Mouse (Mus musculus): ENCODE data around the gene Atf3. TPM values are rescaled to one million over a fixed set of nuclear protein-coding genes. Genes with fewer than 3 reads are reported as not detected.
A peak's percentile ranks its signal among the peaks of the same experiment; 100 is the strongest.

The Atf3 gene
- polyA plus RNA-seq, 1 experiment: 59.6 TPM

GRCm38 (mm10) chr1:191179846-191180245, 38.0 kb downstream of the Atf3 start:
- Histone ChIP-seq H3K36me3 (ENCODE audit: control insufficient read depth, insufficient read depth) (peaks cover 29% of the 10 kb centered on the region), H3K79me2 (ENCODE audit: control insufficient read depth, insufficient read depth) (peaks cover 38% of the 10 kb centered on the region), H3K4me3 (peak overlapping the region; percentile 98), H3K4me2 (ENCODE audit: low read depth) (peak overlapping the region; percentile 86), H3ac (ENCODE audit: control insufficient read depth, insufficient read length) (no peak overlapping the region), H3K27me3 (ENCODE audit: control insufficient read depth, insufficient read depth, insufficient read length) (peaks cover 8% of the 10 kb centered on the region)
- TF ChIP-seq E2F4 (IDR thresholded peaks at IDR 0.05; ENCODE audit: insufficient read depth) (no peak), POLR2A (IDR thresholded peaks at IDR 0.05; ENCODE audit: insufficient read length, low read depth) (no peak), MYOG (IDR thresholded peaks at IDR 0.05; ENCODE audit: control insufficient read depth in 1 of 3, insufficient read depth in 1 of 3, insufficient read length in 2 of 3, low read depth in 2 of 3) (no peak), USF1 (IDR thresholded peaks at IDR 0.05; ENCODE audit: low read depth) (no peak)

- Histone ChIP-seq H3K36me3 (ENCODE audit: control insufficient read depth, insufficient read depth) (peaks cover 39% of the 10 kb centered on the region), H3K4me3 (no peak overlapping the region), H3K79me2 (ENCODE audit: control insufficient read depth, insufficient read depth) (peaks cover 38% of the 10 kb centered on the region), H3K27me3 (ENCODE audit: control insufficient read depth, insufficient read depth, insufficient read length) (no peaks in the 10 kb centered on the region), H3ac (ENCODE audit: control insufficient read depth, insufficient read length) (no peak overlapping the region), H3K4me2 (ENCODE audit: low read depth) (peak overlapping the region; percentile 15)
- no peak for TF ChIP-seq TCF3 (IDR thresholded peaks at IDR 0.05; ENCODE audit: insufficient read length, low read depth)
- no peak for TF ChIP-seq POLR2AphosphoS2 (IDR thresholded peaks at IDR 0.05; ENCODE audit: insufficient read length, low read depth)
Measured at GRCm38 (mm10) chr1:191178511-191179188, 39.2 kb downstream of the Atf3 start.

- no peak for TF ChIP-seq POLR2AphosphoS2 (IDR thresholded peaks at IDR 0.05; ENCODE audit: insufficient read length, low read depth)
- no peak for TF ChIP-seq REST (IDR thresholded peaks at IDR 0.05; ENCODE audit: insufficient read depth, insufficient read length)
- no peak for TF ChIP-seq MAX (IDR thresholded peaks at IDR 0.05; ENCODE audit: low read depth)
- no peak for TF ChIP-seq TCF3 (IDR thresholded peaks at IDR 0.05; ENCODE audit: insufficient read length, low read depth)
- TF ChIP-seq POLR2A (IDR thresholded peaks at IDR 0.05; ENCODE audit: insufficient read length, low read depth): peak; percentile 33
- no peak for TF ChIP-seq USF1 (IDR thresholded peaks at IDR 0.05; ENCODE audit: low read depth)
- no peak for TF ChIP-seq SRF (IDR thresholded peaks at IDR 0.05; ENCODE audit: control insufficient read depth, insufficient read length, low read depth)
Measured at GRCm38 (mm10) chr1:191176887-191177286, 41.0 kb downstream of the Atf3 start.

GRCm38 (mm10) chr1:191172487-191172886, 45.4 kb downstream of the Atf3 start:
- H3K36me3 ChIP-seq (ENCODE audit: control insufficient read depth, insufficient read depth): peaks cover 82% of the 10 kb centered on the region
- H3K27me3 ChIP-seq (ENCODE audit: control insufficient read depth, insufficient read depth, insufficient read length): no peaks in the 10 kb centered on the region
- H3ac ChIP-seq (ENCODE audit: control insufficient read depth, insufficient read length): no peak overlapping the region
- peaks cover under 1% of the 10 kb centered on the region for H3K79me2 ChIP-seq (ENCODE audit: control insufficient read depth, insufficient read depth)
- no peak overlapping the region for H3K4me3 ChIP-seq
- TF ChIP-seq CEBPB (IDR thresholded peaks at IDR 0.05; ENCODE audit: insufficient read depth, poor library complexity, severe bottlenecking): no peak
- no peak for TF ChIP-seq POLR2AphosphoS2 (IDR thresholded peaks at IDR 0.05; ENCODE audit: insufficient read length, low read depth)
- no peak for TF ChIP-seq TCF12 (IDR thresholded peaks at IDR 0.05; ENCODE audit: insufficient read depth, poor library complexity, severe bottlenecking)
- TF ChIP-seq MYOD1 (IDR thresholded peaks at IDR 0.05; ENCODE audit: control insufficient read depth in 1 of 3, insufficient read length in 2 of 3, low read depth in 2 of 3): no peak
- no peak for TF ChIP-seq TCF3 (IDR thresholded peaks at IDR 0.05; ENCODE audit: insufficient read length, low read depth)
- TF ChIP-seq USF1 (IDR thresholded peaks at IDR 0.05; ENCODE audit: low read depth): no peak
- TF ChIP-seq REST (IDR thresholded peaks at IDR 0.05; ENCODE audit: insufficient read depth, insufficient read length): no peak
- no peak for TF ChIP-seq SRF (IDR thresholded peaks at IDR 0.05; ENCODE audit: control insufficient read depth, insufficient read length, low read depth)
- no peak for TF ChIP-seq POLR2A (IDR thresholded peaks at IDR 0.05; ENCODE audit: insufficient read length, low read depth)
- no peak for TF ChIP-seq MYOG (IDR thresholded peaks at IDR 0.05; ENCODE audit: control insufficient read depth in 1 of 3, insufficient read depth in 1 of 3, insufficient read length in 2 of 3, low read depth in 2 of 3)
- no peak for TF ChIP-seq E2F4 (IDR thresholded peaks at IDR 0.05; ENCODE audit: insufficient read depth)
- TF ChIP-seq MAX (IDR thresholded peaks at IDR 0.05; ENCODE audit: low read depth): no peak
- H3K4me2 ChIP-seq (ENCODE audit: low read depth): no peak overlapping the region

More at GRCm38 (mm10) chr1:191176887-191177286, 41.0 kb downstream of the Atf3 start:
- Histone ChIP-seq H3K36me3 (ENCODE audit: control insufficient read depth, insufficient read depth) (peaks cover 55% of the 10 kb centered on the region), H3K27me3 (ENCODE audit: control insufficient read depth, insufficient read depth, insufficient read length) (no peaks in the 10 kb centered on the region), H3K79me2 (ENCODE audit: control insufficient read depth, insufficient read depth) (peaks cover 35% of the 10 kb centered on the region), H3K4me3 (no peak overlapping the region), H3K4me2 (ENCODE audit: low read depth) (no peak overlapping the region), H3ac (ENCODE audit: control insufficient read depth, insufficient read length) (no peak overlapping the region)

- H3K4me3 ChIP-seq: no peak overlapping the region
- TF ChIP-seq MYOG (IDR thresholded peaks at IDR 0.05; ENCODE audit: control insufficient read depth in 1 of 3, insufficient read depth in 1 of 3, insufficient read length in 2 of 3, low read depth in 2 of 3): peak in 1 of 3 experiments; percentile 73
- TF ChIP-seq SRF (IDR thresholded peaks at IDR 0.05; ENCODE audit: control insufficient read depth, insufficient read length, low read depth): no peak
- TF ChIP-seq MAX (IDR thresholded peaks at IDR 0.05; ENCODE audit: low read depth): no peak
- TF ChIP-seq USF1 (IDR thresholded peaks at IDR 0.05; ENCODE audit: low read depth): no peak
- no peak for TF ChIP-seq REST (IDR thresholded peaks at IDR 0.05; ENCODE audit: insufficient read depth, insufficient read length)
- TF ChIP-seq MYOD1 (IDR thresholded peaks at IDR 0.05; ENCODE audit: control insufficient read depth in 1 of 3, insufficient read length in 2 of 3, low read depth in 2 of 3): peak in 2 of 3 experiments; percentile 33 to 49
- TF ChIP-seq TCF3 (IDR thresholded peaks at IDR 0.05; ENCODE audit: insufficient read length, low read depth): no peak
- no peak for TF ChIP-seq E2F4 (IDR thresholded peaks at IDR 0.05; ENCODE audit: insufficient read depth)
- TF ChIP-seq CEBPB (IDR thresholded peaks at IDR 0.05; ENCODE audit: insufficient read depth, poor library complexity, severe bottlenecking): no peak
- TF ChIP-seq POLR2A (IDR thresholded peaks at IDR 0.05; ENCODE audit: insufficient read length, low read depth): no peak
- H3K27me3 ChIP-seq (ENCODE audit: control insufficient read depth, insufficient read depth, insufficient read length): no peaks in the 10 kb centered on the region
- no peaks in the 10 kb centered on the region for H3K79me2 ChIP-seq (ENCODE audit: control insufficient read depth, insufficient read depth)
- no peak overlapping the region for H3ac ChIP-seq (ENCODE audit: control insufficient read depth, insufficient read length)
- H3K36me3 ChIP-seq (ENCODE audit: control insufficient read depth, insufficient read depth): peaks cover 62% of the 10 kb centered on the region
- no peak overlapping the region for H3K4me2 ChIP-seq (ENCODE audit: low read depth)
Measured at GRCm38 (mm10) chr1:191170444-191170843, 47.4 kb downstream of the Atf3 start.
